Mouse (Mus musculus) adrenal gland, adult (tissue): ENCODE results near the gene Jakmip3.

Source experiments
- DNase-seq, 2 experiments: peaks; one replicate each; pipeline ENCODE4 v3.0.0; 2022 to 2023; ENCODE audit warnings: low spot score in 1 of 2; ENCODE audit not compliant: inconsistent age in 2 of 2

The Jakmip3 gene

GRCm38 (mm10) chr7:138945668-138946067 is 5.1 kb downstream of the Jakmip3 start:
- DNase-seq, result no peak

GRCm38 (mm10) chr7:138947741-138948140 is 7.2 kb downstream of the Jakmip3 start:
- DNase-seq, result no peak

GRCm38 (mm10) chr7:138948309-138948708 is 7.8 kb downstream of the Jakmip3 start:
- no peak for DNase-seq

- DNase-seq, result no peak
Measured at GRCm38 (mm10) chr7:138955787-138956186, 15.3 kb downstream of the Jakmip3 start.

GRCm38 (mm10) chr7:138957106-138957505 is 16.6 kb downstream of the Jakmip3 start:
- DNase-seq, result no peak

GRCm38 (mm10) chr7:138959747-138960146 is 19.2 kb downstream of the Jakmip3 start:
- no peak for DNase-seq

- DNase-seq, result no peak
Measured at GRCm38 (mm10) chr7:138963756-138964155, 23.2 kb downstream of the Jakmip3 start.

- DNase-seq, result peak; percentile 46 to 67
Measured at GRCm38 (mm10) chr7:138968010-138968620, 27.6 kb downstream of the Jakmip3 start.

GRCm38 (mm10) chr7:138977510-138977909 is 37.0 kb downstream of the Jakmip3 start:
- DNase-seq, result no peak

GRCm38 (mm10) chr7:138984576-138984975 is 44.0 kb downstream of the Jakmip3 start:
- no peak for DNase-seq

GRCm38 (mm10) chr7:138989156-138989555 is 48.6 kb downstream of the Jakmip3 start:
- DNase-seq, result no peak

GRCm38 (mm10) chr7:139002692-139003091 is 62.2 kb downstream of the Jakmip3 start:
- peak; percentile 25 to 62 for DNase-seq

GRCm38 (mm10) chr7:139003250-139003649 is 62.7 kb downstream of the Jakmip3 start:
- no peak for DNase-seq

GRCm38 (mm10) chr7:139009786-139010502 is 69.4 kb downstream of the Jakmip3 start:
- no peak for DNase-seq

GRCm38 (mm10) chr7:139011027-139011426 is 70.5 kb downstream of the Jakmip3 start:
- peak; percentile 27 to 78 for DNase-seq

GRCm38 (mm10) chr7:139011586-139011985 is 71.1 kb downstream of the Jakmip3 start:
- no peak for DNase-seq

- no peak for DNase-seq
Measured at GRCm38 (mm10) chr7:139012767-139013369, 72.3 kb downstream of the Jakmip3 start.

- no peak for DNase-seq
Measured at GRCm38 (mm10) chr7:139015143-139015542, 74.6 kb downstream of the Jakmip3 start.

- DNase-seq, result no peak
Measured at GRCm38 (mm10) chr7:139016288-139016687, 75.8 kb downstream of the Jakmip3 start.

GRCm38 (mm10) chr7:139017249-139017903 is 76.8 kb downstream of the Jakmip3 start:
- DNase-seq, result no peak

- peak in 1 of 2 experiments; percentile 19 for DNase-seq
Measured at GRCm38 (mm10) chr7:139020884-139021283, 80.4 kb downstream of the Jakmip3 start.

GRCm38 (mm10) chr7:139021326-139021725 is 80.8 kb downstream of the Jakmip3 start:
- peak in 1 of 2 experiments; percentile 39 for DNase-seq
